Mouse (Mus musculus) MEL (cell line): ENCODE measurements around the gene Psmc3. TPM values are rescaled to one million over a fixed set of nuclear protein-coding genes. Genes with fewer than 3 reads are reported as not detected.

Experiments used
- DNase-seq: peaks from one replicate; pipeline ENCODE4 v3.0.0; 2011; ENCODE audit warnings: low read depth, low spot score
- H3K27ac ChIP-seq: 2 replicates; pipeline ENCODE4 v1.5.1; 2012; ENCODE audit warnings: low read depth, mild to moderate bottlenecking, control low read depth, low read length, moderate library complexity; ENCODE audit not compliant: control insufficient read depth
- H3K27me3 ChIP-seq, 2 experiments: fragments of 150-350 bp in 1 of 2; sonication (generic) in 1 of 2; 2 replicates each; pipeline ENCODE4 v1.6.1; 2012; ENCODE audit warnings: low read length in 2 of 2, mild to moderate bottlenecking in 2 of 2, improper control_type of control experiment in 1 of 2, moderate library complexity in 1 of 2; ENCODE audit not compliant: insufficient read depth in 2 of 2, control insufficient read depth in 1 of 2
- H3K36me3 ChIP-seq, 2 experiments: 2 replicates each; pipeline ENCODE4 v1.6.1; 2012 to 2014; ENCODE audit warnings: low read length in 2 of 2, improper control_type of control experiment in 1 of 2, inconsistent platforms in 1 of 2, mild to moderate bottlenecking in 1 of 2; ENCODE audit not compliant: insufficient read depth in 2 of 2, control insufficient read depth in 1 of 2
- H3K4me1 ChIP-seq, 2 experiments: fragments of 150-350 bp in 1 of 2; sonication (generic) in 1 of 2; 2 replicates each; pipeline ENCODE4 v1.6.1; 2012; ENCODE audit warnings: low read length in 2 of 2, improper control_type of control experiment in 1 of 2, mild to moderate bottlenecking in 1 of 2; ENCODE audit not compliant: insufficient read depth in 2 of 2, control insufficient read depth in 1 of 2
- H3K4me3 ChIP-seq, 2 experiments: fragments of 150-350 bp in 1 of 2; sonication (generic) in 1 of 2; 2 replicates each; pipeline ENCODE4 v1.5.1; 2012; ENCODE audit warnings: low read depth in 2 of 2, low read length in 2 of 2, mild to moderate bottlenecking in 2 of 2, moderate library complexity in 2 of 2, control low read depth in 1 of 2, improper control_type of control experiment in 1 of 2; ENCODE audit not compliant: control insufficient read depth in 1 of 2, insufficient read depth in 1 of 2
- H3K79me2 ChIP-seq: 2 replicates; pipeline ENCODE4 v1.6.1; 2012; ENCODE audit warnings: mild to moderate bottlenecking, low read length, moderate library complexity; ENCODE audit not compliant: control insufficient read depth, poor library complexity, insufficient read depth
- H3K9ac ChIP-seq: 2 replicates; pipeline ENCODE4 v1.6.1; 2012; ENCODE audit warnings: low read depth, mild to moderate bottlenecking, control low read depth, low read length, moderate library complexity; ENCODE audit not compliant: control insufficient read depth, poor library complexity, severe bottlenecking
- H3K9me3 ChIP-seq: fragments of 150-350 bp; sonication (generic); replicated peaks from 2 replicates; pipeline ENCODE4 v1.6.1; 2012; ENCODE audit warnings: mild to moderate bottlenecking, low read length, improper control_type of control experiment, moderate library complexity; ENCODE audit not compliant: insufficient read depth
- E2F4 ChIP-seq: IDR thresholded peaks from 2 replicates; pipeline ENCODE4 v1.6.1; 2011; ENCODE audit warnings: low read depth, low read length, improper control_type of control experiment, borderline replicate concordance
- ELF1 ChIP-seq: IDR thresholded peaks from 2 replicates; pipeline ENCODE4 v1.6.1; 2014; ENCODE audit warnings: low read depth, mild to moderate bottlenecking, inconsistent platforms, low read length, improper control_type of control experiment, moderate library complexity
- EP300 ChIP-seq, 2 experiments: IDR thresholded peaks; 2 replicates each; pipeline ENCODE4 v1.6.1; 2011; ENCODE audit warnings: improper control_type of control experiment in 2 of 2, low read length in 2 of 2, low read depth in 1 of 2, mild to moderate bottlenecking in 1 of 2
- GABPA ChIP-seq: IDR thresholded peaks from 2 replicates; pipeline ENCODE4 v1.6.1; 2012; ENCODE audit warnings: low read depth, mild to moderate bottlenecking, inconsistent platforms, low read length, improper control_type of control experiment, moderate library complexity
- HCFC1 ChIP-seq: IDR thresholded peaks from 2 replicates; pipeline ENCODE4 v1.6.1; 2012; ENCODE audit warnings: low read depth, mild to moderate bottlenecking, inconsistent platforms, low read length, improper control_type of control experiment, moderate library complexity
- KAT2A ChIP-seq: conservative IDR thresholded peaks from 2 replicates; pipeline ENCODE4 v1.6.1; 2012; ENCODE audit warnings: low read depth, low read length, improper control_type of control experiment, inconsistent platforms
- MAFK ChIP-seq: IDR thresholded peaks from 2 replicates; pipeline ENCODE4 v1.6.1; 2011; ENCODE audit warnings: low read depth, mild to moderate bottlenecking, low read length, improper control_type of control experiment, borderline replicate concordance
- MAZ ChIP-seq: IDR thresholded peaks from 2 replicates; pipeline ENCODE4 v1.6.1; 2012; ENCODE audit warnings: low read depth, mild to moderate bottlenecking, inconsistent platforms, low read length, improper control_type of control experiment
- MEF2A ChIP-seq: IDR thresholded peaks from 2 replicates; pipeline ENCODE4 v1.6.1; 2014; ENCODE audit warnings: low read depth, mild to moderate bottlenecking, inconsistent platforms, low read length, improper control_type of control experiment; ENCODE audit not compliant: poor library complexity, insufficient replicate concordance, severe bottlenecking; ENCODE audit errors: extremely low read depth
- MYB ChIP-seq: IDR thresholded peaks from 2 replicates; pipeline ENCODE4 v1.6.1; 2011; ENCODE audit warnings: mild to moderate bottlenecking, low read depth, low read length, improper control_type of control experiment
- NRF1 ChIP-seq: IDR thresholded peaks from 2 replicates; pipeline ENCODE4 v1.6.1; 2014; ENCODE audit warnings: low read depth, mild to moderate bottlenecking, inconsistent platforms, low read length, improper control_type of control experiment, moderate library complexity; ENCODE audit not compliant: poor library complexity, insufficient read depth, severe bottlenecking
- POLR2A ChIP-seq, 2 experiments: IDR thresholded peaks; 2 replicates each; pipeline ENCODE4 v1.6.1; 2011 to 2012; ENCODE audit warnings: low read length in 2 of 2, mild to moderate bottlenecking in 2 of 2, control low read depth in 1 of 2, improper control_type of control experiment in 1 of 2, low read depth in 1 of 2, moderate library complexity in 1 of 2; ENCODE audit not compliant: control insufficient read depth in 1 of 2, insufficient read depth in 1 of 2, poor library complexity in 1 of 2
- POLR2AphosphoS5 ChIP-seq: IDR thresholded peaks from 2 replicates; pipeline ENCODE4 v1.6.1; 2012; ENCODE audit warnings: low read depth, borderline replicate concordance, mild to moderate bottlenecking, inconsistent platforms, low read length, moderate library complexity, mixed read lengths
- RAD21 ChIP-seq: IDR thresholded peaks from 2 replicates; pipeline ENCODE4 v1.6.1; 2011; ENCODE audit warnings: mild to moderate bottlenecking, low read depth, low read length, improper control_type of control experiment
- RCOR1 ChIP-seq: IDR thresholded peaks from 2 replicates; pipeline ENCODE4 v1.6.1; 2012; ENCODE audit warnings: low read depth, mild to moderate bottlenecking, inconsistent platforms, low read length, improper control_type of control experiment
- UBTF ChIP-seq: IDR thresholded peaks from 2 replicates; pipeline ENCODE4 v1.6.1; 2012; ENCODE audit warnings: low read depth, mild to moderate bottlenecking, inconsistent platforms, low read length, improper control_type of control experiment, moderate library complexity, borderline replicate concordance; ENCODE audit not compliant: insufficient read depth
- USF2 ChIP-seq, 2 experiments: IDR thresholded peaks; 2 replicates each; pipeline ENCODE4 v1.6.1; 2011 to 2012; ENCODE audit warnings: improper control_type of control experiment in 2 of 2, low read length in 2 of 2, borderline replicate concordance in 1 of 2, inconsistent platforms in 1 of 2, low read depth in 1 of 2, mild to moderate bottlenecking in 1 of 2; ENCODE audit not compliant: insufficient read depth in 1 of 2
- ZC3H11A ChIP-seq: IDR thresholded peaks from 2 replicates; pipeline ENCODE4 v1.6.1; 2012; ENCODE audit warnings: low read depth, mild to moderate bottlenecking, inconsistent platforms, low read length, improper control_type of control experiment
- ZMIZ1 ChIP-seq: IDR thresholded peaks from 2 replicates; pipeline ENCODE4 v1.6.1; 2012; ENCODE audit warnings: low read depth, mild to moderate bottlenecking, inconsistent platforms, low read length, improper control_type of control experiment, moderate library complexity
- polyA plus RNA-seq, 2 experiments: library from polyadenylated mRNA; stranded (reverse) in 1 of 2; unstranded in 1 of 2; fragments of >175 nt in 1 of 2; fragments of >200 nt in 1 of 2; gene quantifications; 2 replicates each; pipeline versions ENCODE4 v1.2.1 to v1.2.4; 2012; ENCODE audit warnings: low replicate concordance in 2 of 2, low read depth in 1 of 2; ENCODE audit not compliant: insufficient read length in 2 of 2, insufficient read depth in 1 of 2, missing spikeins in 1 of 2
- total RNA-seq: library from RNA; depleted of rRNA; stranded (reverse); fragments of 300-350 nt; gene quantifications from 2 replicates; pipeline ENCODE4 v1.2.3, GENCODE M21; 2012

Gene Psmc3
- total and polyA plus RNA-seq, 3 experiments, result 259 to 1,459 (median 428) TPM

DNA sequence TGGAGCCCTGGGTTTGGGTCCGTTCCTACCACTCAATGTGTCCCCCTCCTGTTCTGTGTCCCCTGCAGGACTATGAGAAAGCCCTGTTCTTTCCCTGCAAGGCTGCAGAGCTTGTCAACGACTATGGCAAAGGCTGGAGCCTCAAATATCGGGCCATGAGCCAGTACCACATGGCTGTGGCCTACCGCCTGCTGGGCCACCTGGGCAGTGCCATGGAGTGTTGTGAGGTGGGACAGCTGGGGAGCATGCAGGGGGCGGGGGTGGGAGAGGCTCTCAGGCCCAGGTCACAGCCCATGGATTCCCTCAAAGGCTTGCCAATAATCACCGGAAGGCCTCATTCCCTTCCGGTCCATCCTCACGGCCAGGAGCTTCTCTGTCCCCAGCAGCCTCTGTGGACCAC, 12.0 kb upstream of the Psmc3 start:
- no peaks in the 10 kb centered on the region for H3K9me3 ChIP-seq
- no peak overlapping the region for H3K4me3 ChIP-seq
- TF ChIP-seq ELF1 (no peak), POLR2AphosphoS5 (no peak), USF2 (IDR thresholded peaks at IDR 0.05; ENCODE audit: borderline replicate concordance in 1 of 2, insufficient read depth in 1 of 2, low read depth in 1 of 2, low read length in 2 of 2) (no peak), MEF2A (no peak), HCFC1 (no peak), RCOR1 (no peak), MAZ (no peak), ZMIZ1 (no peak), MAFK (no peak), E2F4 (no peak), GABPA (no peak), ZC3H11A (no peak), RAD21 (no peak)
- H3K27me3 ChIP-seq, result no peaks in the 10 kb centered on the region
- H3K27ac ChIP-seq, result no peak overlapping the region
- DNase-seq, result no peak
- no peaks in the 10 kb centered on the region for H3K4me1 ChIP-seq
- no peak overlapping the region for H3K9ac ChIP-seq
- no peaks in the 10 kb centered on the region for H3K36me3 ChIP-seq
- H3K79me2 ChIP-seq, result no peaks in the 10 kb centered on the region

DNA sequence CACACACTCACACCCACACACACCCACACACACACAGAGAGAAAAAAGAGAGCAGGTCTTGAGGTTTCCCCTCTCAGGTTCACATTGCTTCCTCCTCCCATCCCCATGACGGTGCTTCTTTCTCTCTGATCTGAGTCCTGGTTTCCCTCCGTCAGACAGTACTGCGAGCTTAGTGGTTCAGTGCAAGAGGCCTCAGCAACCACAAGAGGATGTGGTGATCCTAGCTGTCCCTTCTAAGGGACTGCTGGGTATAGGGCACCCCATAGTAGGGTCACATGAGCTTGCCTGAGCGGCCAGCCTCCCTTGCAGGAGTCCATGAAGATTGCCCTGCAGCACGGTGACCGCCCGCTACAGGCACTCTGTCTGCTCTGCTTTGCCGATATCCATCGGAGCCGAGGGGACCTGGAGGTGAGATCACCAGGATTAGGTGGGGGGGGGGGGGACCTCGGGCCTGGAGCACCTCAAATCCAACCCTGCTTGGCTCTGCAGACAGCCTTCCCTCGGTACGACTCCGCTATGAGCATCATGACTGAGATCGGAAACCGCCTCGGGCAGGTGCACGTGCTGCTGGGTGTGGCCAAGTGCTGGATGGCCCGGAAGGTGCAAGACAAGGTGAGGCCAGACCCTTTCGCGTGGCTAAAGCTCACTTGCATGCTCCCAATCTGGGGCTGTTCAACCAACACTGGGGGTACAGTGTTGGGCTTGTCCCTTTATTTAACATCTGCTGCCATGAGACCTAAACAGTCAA, 11.0 kb upstream of the Psmc3 start:
- Histone ChIP-seq H3K27ac (no peak overlapping the region), H3K9ac (no peak overlapping the region), H3K9me3 (no peaks in the 10 kb centered on the region), H3K27me3 (no peaks in the 10 kb centered on the region), H3K36me3 (no peaks in the 10 kb centered on the region), H3K4me1 (no peaks in the 10 kb centered on the region), H3K4me3 (no peak overlapping the region), H3K79me2 (no peaks in the 10 kb centered on the region)
- DNase-seq, result no peak
- no peak for TF ChIP-seq ELF1
- no peak for TF ChIP-seq MYB
- no peak for TF ChIP-seq KAT2A
- TF ChIP-seq EP300 (IDR thresholded peaks at IDR 0.05; ENCODE audit: low read depth in 1 of 2, low read length in 2 of 2), result no peak
- no peak for TF ChIP-seq POLR2A (IDR thresholded peaks at IDR 0.05; ENCODE audit: control insufficient read depth in 1 of 2, insufficient read depth in 1 of 2, low read depth in 1 of 2, low read length in 2 of 2, poor library complexity in 1 of 2)
- no peak for TF ChIP-seq UBTF
- TF ChIP-seq ZC3H11A, result no peak
- no peak for TF ChIP-seq RCOR1
- TF ChIP-seq POLR2AphosphoS5, result no peak
- TF ChIP-seq E2F4, result no peak
- TF ChIP-seq MAFK, result no peak
- no peak for TF ChIP-seq NRF1
